Mouse (Mus musculus) heart, postnatal 10 days (tissue): ENCODE results near the gene Luc7l2. TPM values are rescaled to one million over a fixed set of nuclear protein-coding genes. Genes with fewer than 3 reads are reported as not detected.

ENCODE experiments used
- DNase-seq, 2 experiments: peaks; one replicate each; pipeline ENCODE4 v3.0.0; 2021
- intact Hi-C: fragments of 180-260 bp; cut with DNase I; formaldehyde crosslinking; loops from one replicate; pipeline ENCODE4 v1.15.1; 2025
- microRNA-seq, 2 experiments: library from miRNA; unstranded; fragments of <30 nt; microRNA quantifications; one replicate each; pipeline ENCODE4 v1.2.0; 2022
- total RNA-seq, 2 experiments: library from RNA; stranded (reverse); gene quantifications; 2 replicates each; pipeline ENCODE4 v1.2.3; 2021

Luc7l2 gene
- total RNA-seq, 2 experiments from 2014 or later, result 125 to 128 TPM

DNA sequence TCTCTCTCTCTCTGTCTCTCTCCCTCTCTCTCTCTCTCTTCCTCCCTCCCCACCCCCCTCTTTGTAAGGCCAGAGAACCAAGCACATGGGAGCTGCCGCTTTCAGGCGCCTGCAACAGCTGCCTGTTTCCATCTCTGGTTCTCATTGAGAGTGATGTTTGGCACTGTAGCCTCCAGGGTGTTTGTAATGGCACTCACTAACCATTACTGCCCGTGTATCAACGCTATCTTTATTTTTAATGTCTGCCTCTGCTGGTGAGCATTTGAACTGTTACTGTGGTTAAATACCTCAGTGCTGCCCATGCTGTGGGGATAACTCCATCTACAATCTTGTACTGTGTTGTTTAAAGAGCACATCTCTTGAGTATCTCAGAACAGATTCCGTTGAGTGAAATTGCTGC is 90.5 kb downstream of the Luc7l2 start:
- no peak for DNase-seq
- intact Hi-C loops, result no loop called here

GRCm38 (mm10) chr6:38642593-38642992 is 91.5 kb downstream of the Luc7l2 start:
- intact Hi-C loops, result no loop called here
- no peak for DNase-seq

- no peak for DNase-seq
- intact Hi-C loops, result no loop called here
Measured at GRCm38 (mm10) chr6:38643039-38643438, 91.9 kb downstream of the Luc7l2 start.

DNA sequence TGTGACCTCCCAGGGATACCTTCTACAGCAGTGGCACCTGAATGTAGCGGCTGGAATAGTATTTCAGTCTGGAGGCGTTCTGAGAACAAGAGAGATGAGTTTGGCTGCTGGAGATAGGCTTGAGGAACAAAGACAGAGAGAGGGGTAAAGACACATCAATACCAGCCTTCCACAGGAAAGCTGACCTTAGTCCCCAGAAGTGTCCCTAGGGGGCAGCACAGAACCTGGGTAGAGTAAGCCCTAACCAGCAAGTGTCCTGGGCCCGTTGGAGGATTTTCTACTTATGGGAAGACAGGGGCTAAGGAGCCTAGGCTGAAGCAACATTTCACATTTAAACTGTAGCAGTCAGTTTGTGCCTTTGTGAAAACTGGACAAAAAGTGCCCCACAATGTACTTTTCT is 98.4 kb downstream of the Luc7l2 start:
- intact Hi-C loops, result no loop called here
- DNase-seq, result no peak

DNA sequence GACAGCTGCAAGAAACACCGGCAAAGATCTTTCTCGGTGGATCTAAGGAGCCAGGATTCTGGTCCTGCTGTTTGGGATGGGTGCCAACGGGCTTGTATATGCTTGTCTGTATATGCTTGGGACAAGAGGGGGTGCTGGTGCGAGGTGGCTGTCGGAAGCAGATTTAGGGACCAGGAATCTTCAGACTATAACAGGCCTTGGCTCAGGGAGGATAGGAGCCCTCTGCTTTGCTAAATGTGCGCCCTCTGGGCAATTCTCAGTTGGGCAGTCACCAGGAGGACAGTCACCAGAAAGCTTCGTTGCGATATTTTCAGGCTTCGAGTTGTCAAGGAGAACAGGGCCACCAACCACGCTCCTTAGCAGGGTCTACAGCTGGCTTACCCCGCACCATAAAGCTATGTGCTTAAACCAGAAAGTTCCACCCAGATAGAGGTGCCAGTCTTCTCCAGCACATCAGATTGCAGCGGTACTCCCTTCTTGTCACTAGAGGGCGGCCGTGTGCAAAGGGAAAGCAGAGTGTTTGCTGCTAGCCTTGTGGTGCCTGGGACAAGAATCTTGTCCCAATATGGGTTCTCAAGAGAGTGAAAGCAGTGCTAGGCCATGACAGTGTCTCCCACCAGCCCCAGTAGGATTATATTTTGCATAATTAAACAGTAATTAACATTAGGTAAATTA is 99.3 kb downstream of the Luc7l2 start:
- intact Hi-C loops, result loop anchor here (1.0 to 5.0 kb wide), 3 partner anchors 45 to 417 kb away; no protein-coding TSS in a partner anchor
- DNase-seq, result peak; percentile 68 to 84

Small RNA genes lying within 50 kb of the gene (microRNA-seq; reads per million reads assigned to microRNA genes)
- gene Mir7670, result 0 to 0.35 reads per million in 2 experiments

Other genes starting within 250 kb of the Luc7l2 start
- 10 to 100 TPM; 20.7 to 21.5 TPM for gene Zc3hav1, start 196.7 kb upstream of the Luc7l2 start, total RNA-seq
- gene Ttc26, start 169.9 kb upstream of the Luc7l2 start, total RNA-seq, result 1 to 10 TPM; 3.1 to 3.3 TPM
- 10 to 100 TPM; 27.7 to 28.3 TPM for gene Ubn2, start 117.4 kb upstream of the Luc7l2 start, total RNA-seq
- 100 to 1,000 TPM; 217 to 225 TPM for gene Fmc1, start 17.8 kb upstream of the Luc7l2 start, total RNA-seq
- under 1 TPM; 0.62 to 0.74 TPM for gene Klrg2, start 85.9 kb downstream of the Luc7l2 start, total RNA-seq
- gene Clec2l, start 111.7 kb downstream of the Luc7l2 start, total RNA-seq, result 1 to 10 TPM; 2.8 to 3.3 TPM